Mouse (Mus musculus) stomach, embryonic 14.5 days (tissue): ENCODE measurements at regions not wholly inside any gene's neighbourhood (a gene's known extent, or its start where the extent isn't known, plus 50 kb on each side); places are given as distances from the start of the nearest gene placed in this dataset.

Experiments
- ATAC-seq: fragments of 200-750 bp; cut with Nextera tagmentation; 2 replicates; pipeline ENCODE4 v1.8.0; 2017; ENCODE audit warnings: low read depth, moderate TSS enrichment; ENCODE audit not compliant: insufficient number of reproducible peaks, insufficient read depth, low FRiP score
- H3K27ac ChIP-seq: fragments of 300-500 bp; sonication (generic); 2 replicates; pipeline ENCODE4 v1.5.1; 2014; ENCODE audit warnings: mild to moderate bottlenecking, low read length, moderate library complexity, mixed read lengths
- H3K27me3 ChIP-seq: fragments of 300-500 bp; sonication (generic); 2 replicates; pipeline ENCODE4 v1.6.1; 2014; ENCODE audit warnings: low read length, control low read depth, mixed read lengths; ENCODE audit not compliant: control insufficient read depth, insufficient read depth
- H3K36me3 ChIP-seq: fragments of 300-500 bp; sonication (generic); 2 replicates; pipeline ENCODE4 v1.6.1; 2014; ENCODE audit warnings: mild to moderate bottlenecking, control low read depth, low read length, moderate library complexity, mixed read lengths; ENCODE audit not compliant: control insufficient read depth, insufficient read depth
- H3K4me1 ChIP-seq: fragments of 300-500 bp; sonication (generic); 2 replicates; pipeline ENCODE4 v1.6.1; 2014; ENCODE audit warnings: low read length, control low read depth, mixed read lengths; ENCODE audit not compliant: control insufficient read depth, insufficient read depth
- H3K4me2 ChIP-seq: fragments of 300-500 bp; sonication (generic); replicated peaks from 2 replicates; pipeline ENCODE4 v1.6.1; 2014; ENCODE audit warnings: low read depth, low read length, control low read depth
- H3K4me3 ChIP-seq: fragments of 300-500 bp; sonication (generic); 2 replicates; pipeline ENCODE4 v1.5.1; 2014; ENCODE audit warnings: low read depth, low read length, control low read depth
- H3K9ac ChIP-seq: fragments of 300-500 bp; sonication (generic); replicated peaks from 2 replicates; pipeline ENCODE4 v1.6.1; 2014; ENCODE audit warnings: low read depth, mild to moderate bottlenecking, control low read depth, low read length, moderate library complexity, mixed read lengths
- H3K9me3 ChIP-seq: fragments of 300-500 bp; sonication (generic); 2 replicates; pipeline ENCODE4 v1.6.1; 2016; ENCODE audit warnings: low read depth, low read length, control low read depth; ENCODE audit not compliant: control insufficient read depth
- WGBS: fragments of 180-500 bp; shearing (Covaris S2); extraction: QIAGEN DNeasy Blood & Tissue Kit; methylation state at CpG from one replicate; pipeline ENCODE4 v1.1.7; 2014; 5-methylcytosine and 5-hydroxymethylcytosine counted together

GRCm38 (mm10) chr8:8054224-8054916 lies 606.7 kb downstream of the Efnb2 start:
- WGBS: 46% methylated on average over 4 of the region's 4 CpGs
- Histone ChIP-seq H3K27ac (no peak overlapping the region), H3K4me1 (peaks cover 7% of the 10 kb centered on the region; the same call in 1 of the 2 replicates), H3K4me3 (no peak overlapping the region), H3K27me3 (no peaks in the 10 kb centered on the region), H3K4me2 (no peak overlapping the region), H3K9me3 (no peaks in the 10 kb centered on the region), H3K36me3 (no peaks in the 10 kb centered on the region), H3K9ac (no peak overlapping the region)
- ATAC-seq: peak; percentile 83

- H3K4me2 ChIP-seq: no peak overlapping the region
- ATAC-seq: peak; percentile 49; the same call in 1 of the 2 replicates
- H3K9ac ChIP-seq: no peak overlapping the region
- no peaks in the 10 kb centered on the region for H3K36me3 ChIP-seq
- H3K4me3 ChIP-seq: no peak overlapping the region
- H3K4me1 ChIP-seq: peaks cover 7% of the 10 kb centered on the region; the same call in 1 of the 2 replicates
- 14% methylated on average over 3 of the region's 3 CpGs for WGBS
- H3K27ac ChIP-seq: peak overlapping the region; percentile 10; the same call in 1 of the 2 replicates
- H3K9me3 ChIP-seq: no peaks in the 10 kb centered on the region
- no peaks in the 10 kb centered on the region for H3K27me3 ChIP-seq
Measured at GRCm38 (mm10) chr8:8051186-8051585, 609.9 kb downstream of the Efnb2 start.

GRCm38 (mm10) chr8:8050778-8051177 lies 610.3 kb downstream of the Efnb2 start:
- 42% methylated on average over 3 of the region's 3 CpGs for WGBS
- Histone ChIP-seq H3K9ac (no peak overlapping the region), H3K4me2 (no peak overlapping the region), H3K9me3 (no peaks in the 10 kb centered on the region), H3K36me3 (no peaks in the 10 kb centered on the region), H3K4me3 (no peak overlapping the region), H3K4me1 (peaks cover 7% of the 10 kb centered on the region; the same call in 1 of the 2 replicates), H3K27ac (peak overlapping the region; percentile 10; the same call in 1 of the 2 replicates), H3K27me3 (no peaks in the 10 kb centered on the region)
- no peak for ATAC-seq

- no peak for ATAC-seq
- no peak overlapping the region for H3K9ac ChIP-seq
- 82% methylated on average over 1 of the region's 1 CpGs for WGBS
Measured at GRCm38 (mm10) chr8:8044926-8045325, 616.1 kb downstream of the Efnb2 start.

GRCm38 (mm10) chr8:8044296-8044695 lies 616.7 kb downstream of the Efnb2 start:
- no peak overlapping the region for H3K4me3 ChIP-seq
- ATAC-seq: no peak
- 66% methylated on average over 2 of the region's 2 CpGs for WGBS
- no peak overlapping the region for H3K4me2 ChIP-seq
- no peaks in the 10 kb centered on the region for H3K27me3 ChIP-seq
- H3K27ac ChIP-seq: no peak overlapping the region
- H3K9ac ChIP-seq: no peak overlapping the region
- no peaks in the 10 kb centered on the region for H3K4me1 ChIP-seq
- H3K9me3 ChIP-seq: no peaks in the 10 kb centered on the region
- no peaks in the 10 kb centered on the region for H3K36me3 ChIP-seq

More at GRCm38 (mm10) chr8:8044926-8045325, 616.1 kb downstream of the Efnb2 start:
- H3K9me3 ChIP-seq: no peaks in the 10 kb centered on the region
- no peak overlapping the region for H3K4me2 ChIP-seq
- H3K36me3 ChIP-seq: no peaks in the 10 kb centered on the region
- H3K4me1 ChIP-seq: no peaks in the 10 kb centered on the region
- H3K27me3 ChIP-seq: no peaks in the 10 kb centered on the region
- H3K27ac ChIP-seq: no peak overlapping the region
- no peak overlapping the region for H3K4me3 ChIP-seq

GRCm38 (mm10) chr8:8037929-8038328 lies 623.1 kb downstream of the Efnb2 start:
- Histone ChIP-seq H3K9ac (no peak overlapping the region), H3K27ac (no peak overlapping the region), H3K36me3 (no peaks in the 10 kb centered on the region), H3K4me1 (no peaks in the 10 kb centered on the region), H3K4me2 (no peak overlapping the region), H3K27me3 (no peaks in the 10 kb centered on the region), H3K4me3 (no peak overlapping the region), H3K9me3 (no peaks in the 10 kb centered on the region)
- 45% methylated on average over 1 of the region's 1 CpGs for WGBS
- ATAC-seq: no peak

GRCm38 (mm10) chr8:8011151-8011550 lies 649.9 kb downstream of the Efnb2 start:
- Histone ChIP-seq H3K4me3 (no peak overlapping the region), H3K36me3 (no peaks in the 10 kb centered on the region), H3K4me1 (no peaks in the 10 kb centered on the region), H3K27me3 (no peaks in the 10 kb centered on the region), H3K9me3 (no peaks in the 10 kb centered on the region), H3K4me2 (no peak overlapping the region), H3K9ac (no peak overlapping the region), H3K27ac (no peak overlapping the region)
- WGBS: 80% methylated on average over 4 of the region's 4 CpGs
- ATAC-seq: no peak

- Histone ChIP-seq H3K9ac (no peak overlapping the region), H3K9me3 (no peaks in the 10 kb centered on the region)
Measured at GRCm38 (mm10) chr8:7994905-7995304, 666.1 kb downstream of the Efnb2 start.

GRCm38 (mm10) chr8:7988820-7989219 lies 672.2 kb downstream of the Efnb2 start:
- 93% methylated on average over 3 of the region's 3 CpGs for WGBS
- H3K36me3 ChIP-seq: no peaks in the 10 kb centered on the region
- no peaks in the 10 kb centered on the region for H3K27me3 ChIP-seq
- no peaks in the 10 kb centered on the region for H3K4me1 ChIP-seq
- no peak overlapping the region for H3K4me2 ChIP-seq
- no peak overlapping the region for H3K4me3 ChIP-seq
- H3K27ac ChIP-seq: no peak overlapping the region
- H3K9ac ChIP-seq: no peak overlapping the region
- H3K9me3 ChIP-seq: no peaks in the 10 kb centered on the region
- no peak for ATAC-seq

More at GRCm38 (mm10) chr8:7994905-7995304, 666.1 kb downstream of the Efnb2 start:
- no peak overlapping the region for H3K27ac ChIP-seq
- no peak overlapping the region for H3K4me2 ChIP-seq
- no peak for ATAC-seq
- no peak overlapping the region for H3K4me3 ChIP-seq
- H3K27me3 ChIP-seq: no peaks in the 10 kb centered on the region
- no peaks in the 10 kb centered on the region for H3K36me3 ChIP-seq
- WGBS: 40% methylated on average over 2 of the region's 2 CpGs
- H3K4me1 ChIP-seq: no peaks in the 10 kb centered on the region
